Mouse (Mus musculus): ENCODE measurements at regions not wholly inside any gene's neighbourhood (a gene's known extent, or its start where the extent isn't known, plus 50 kb on each side); places are given as distances from the start of the nearest gene placed in this dataset.

DNA sequence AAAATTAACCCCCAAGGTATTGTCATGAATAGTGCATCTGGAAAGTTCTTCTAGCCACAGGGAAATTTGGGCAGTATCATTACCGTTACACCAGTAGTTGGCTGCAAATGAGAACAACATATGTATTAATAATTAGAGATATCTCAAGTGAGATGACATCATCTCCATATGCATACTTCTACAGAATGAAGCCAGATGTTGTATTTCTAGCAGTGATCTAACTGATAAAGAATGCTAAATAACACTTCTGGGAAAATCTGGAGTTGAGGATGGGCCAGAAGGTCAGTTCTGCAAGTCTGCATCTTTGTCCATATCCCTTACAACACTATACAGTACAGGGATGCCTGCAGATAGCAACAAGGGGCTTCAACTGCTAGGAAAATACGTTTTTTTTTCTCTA, 702.7 kb downstream of the Epm2a start:
- no peak for DNase-seq (ENCODE audit: low spot score in 2 of 2)

GRCm38 (mm10) chr10:12059728-12060127, 716.5 kb downstream of the Epm2a start:
- no peak for DNase-seq (ENCODE audit: low spot score in 2 of 2)

DNA sequence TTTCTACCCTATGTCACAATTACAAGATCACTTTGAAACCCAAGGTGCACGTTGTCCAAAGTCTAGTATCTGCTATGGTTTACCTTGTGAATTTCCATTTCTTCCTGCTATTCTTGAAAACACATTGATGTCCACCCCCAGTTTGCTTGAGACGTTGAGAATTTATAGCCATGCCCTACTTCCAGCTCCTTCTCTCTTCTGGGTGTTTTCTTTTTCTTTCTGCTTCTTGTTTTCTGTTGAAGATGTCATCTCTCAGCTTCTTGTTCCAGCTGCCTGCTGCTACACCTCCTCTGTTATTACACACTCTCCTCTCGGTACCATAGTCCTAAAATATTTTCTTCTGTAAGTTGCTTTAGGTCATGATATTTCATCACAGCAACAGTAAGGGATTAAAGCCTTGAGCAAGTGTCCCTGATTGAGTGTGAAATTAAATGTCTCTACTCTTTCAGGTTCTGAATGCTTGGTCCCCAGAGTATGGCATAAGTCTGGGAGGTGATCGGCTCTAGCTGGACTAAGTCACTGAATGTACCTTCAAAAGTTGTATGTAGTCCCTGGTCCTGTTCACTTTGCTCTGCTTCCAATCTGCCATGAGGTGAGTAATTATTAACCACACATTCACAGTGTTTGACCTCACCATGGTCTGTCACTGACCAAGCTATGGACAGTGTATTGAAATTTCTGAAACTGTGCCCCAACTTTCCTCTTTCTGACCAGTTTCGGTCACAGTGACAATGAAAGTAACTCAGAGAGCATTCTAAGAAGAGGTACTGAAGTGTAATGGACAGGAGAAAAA, 718.1 kb downstream of the Epm2a start:
- no peak for DNase-seq (ENCODE audit: low spot score in 2 of 2)

DNA sequence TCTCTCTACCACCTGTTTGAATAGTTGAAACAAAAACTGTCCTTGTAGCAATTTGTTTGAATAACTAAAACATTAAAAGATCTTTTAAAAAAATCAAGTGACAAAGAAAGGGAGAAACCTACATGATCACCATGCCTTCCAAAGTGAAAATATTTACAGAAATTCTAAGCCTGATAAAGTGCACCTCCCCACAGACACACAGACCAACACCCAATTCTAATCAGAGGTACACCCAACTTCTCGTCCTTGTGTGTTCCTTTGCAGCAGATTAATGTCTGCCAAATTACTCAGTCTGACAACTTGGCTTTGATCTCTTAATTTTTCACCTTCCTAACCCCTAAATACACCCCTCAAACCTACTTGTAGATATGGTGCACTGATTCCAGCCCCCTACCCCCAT, 719.1 kb downstream of the Epm2a start:
- no peak for DNase-seq (ENCODE audit: low spot score in 2 of 2)

DNA sequence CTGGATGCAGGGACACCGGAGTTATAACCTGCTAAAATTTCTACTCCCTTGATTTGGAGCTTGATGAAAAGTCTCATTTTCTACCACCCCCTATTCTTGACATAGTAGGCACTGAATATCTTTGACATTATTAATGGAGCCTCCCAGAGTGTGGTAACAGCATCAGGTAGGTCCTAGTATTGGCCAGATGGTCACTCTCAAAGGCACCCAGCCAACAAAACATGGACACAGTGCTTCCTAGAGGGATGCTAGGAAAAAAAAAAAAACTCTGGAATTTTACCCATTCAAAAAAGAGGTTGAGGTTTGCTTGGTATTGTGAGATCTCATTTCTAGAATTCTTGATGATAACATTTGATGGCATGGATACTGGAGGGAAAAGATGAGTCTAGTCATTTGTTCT, 740.8 kb downstream of the Epm2a start:
- DNase-seq (ENCODE audit: low spot score in 2 of 2): no peak

GRCm38 (mm10) chr10:12092521-12092920, 749.3 kb downstream of the Epm2a start:
- DNase-seq (ENCODE audit: low spot score in 2 of 2): no peak

DNA sequence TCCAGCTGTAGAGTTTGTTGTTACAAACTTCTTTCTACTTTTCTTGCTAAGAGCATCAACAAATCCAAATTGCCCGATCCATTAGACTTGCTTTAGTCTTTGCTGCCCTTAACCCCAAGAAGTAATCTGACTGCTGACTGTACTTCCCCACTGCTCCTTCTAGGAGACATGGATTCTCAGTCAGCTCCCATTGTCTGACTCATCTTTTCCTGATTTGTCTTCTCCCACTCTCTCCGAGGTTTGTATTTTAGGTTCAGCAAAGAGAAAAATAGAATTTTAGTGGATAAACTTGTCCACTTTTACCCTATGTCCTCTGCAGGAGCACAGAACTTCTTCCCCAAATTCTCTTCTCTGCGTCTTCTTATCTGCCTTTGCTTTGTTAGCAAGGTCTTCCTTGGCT, 753.5 kb downstream of the Epm2a start:
- no peak for DNase-seq (ENCODE audit: low spot score in 2 of 2)

- peak; percentile 2 to 10 for DNase-seq (ENCODE audit: low spot score in 2 of 2)
Measured at GRCm38 (mm10) chr10:12107001-12107418, 762.2 kb downstream of the Utrn start.

DNA sequence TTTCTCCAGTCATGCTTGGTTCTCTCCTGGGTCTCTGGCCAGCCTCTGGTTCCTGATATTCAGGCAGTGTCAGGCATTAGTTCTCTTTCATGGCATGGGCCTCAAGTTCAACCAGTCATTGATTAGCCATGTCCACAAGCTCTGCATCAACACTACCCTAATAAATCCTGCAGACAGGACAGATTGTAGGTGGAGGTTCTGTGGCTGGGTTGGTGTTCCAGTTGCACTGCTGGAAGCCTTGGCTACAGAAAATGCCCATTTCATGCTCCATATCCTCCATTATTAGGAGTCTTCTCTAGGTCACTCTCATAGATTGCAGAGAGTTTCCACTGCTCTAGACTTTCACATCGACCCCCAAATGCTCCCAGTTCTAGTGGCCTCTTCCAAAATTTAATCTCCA, 757.4 kb downstream of the Utrn start:
- no peak for DNase-seq (ENCODE audit: low spot score in 2 of 2)

DNA sequence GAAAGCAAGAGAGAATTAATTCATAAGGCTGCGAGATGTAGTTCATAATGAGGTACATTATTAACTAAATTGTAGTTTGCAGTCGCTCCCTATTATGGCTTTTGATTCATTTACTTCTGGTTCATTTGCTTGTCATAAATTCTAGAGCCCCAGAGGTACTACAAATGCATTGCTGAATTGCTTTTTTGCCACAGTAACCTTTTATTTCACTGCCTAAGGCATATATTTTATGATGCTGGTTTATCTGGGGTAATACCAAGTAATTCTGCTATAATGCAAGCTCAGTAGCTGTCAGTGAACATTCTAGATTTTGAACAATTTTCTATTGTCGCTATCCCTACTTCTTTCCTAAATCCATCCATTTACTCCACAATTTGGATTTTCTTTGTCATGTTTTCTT, 753.4 kb downstream of the Utrn start:
- DNase-seq (ENCODE audit: low spot score in 2 of 2): no peak

GRCm38 (mm10) chr10:12116662-12117303, 752.4 kb downstream of the Utrn start:
- no peak for DNase-seq (ENCODE audit: low spot score in 2 of 2)

DNA sequence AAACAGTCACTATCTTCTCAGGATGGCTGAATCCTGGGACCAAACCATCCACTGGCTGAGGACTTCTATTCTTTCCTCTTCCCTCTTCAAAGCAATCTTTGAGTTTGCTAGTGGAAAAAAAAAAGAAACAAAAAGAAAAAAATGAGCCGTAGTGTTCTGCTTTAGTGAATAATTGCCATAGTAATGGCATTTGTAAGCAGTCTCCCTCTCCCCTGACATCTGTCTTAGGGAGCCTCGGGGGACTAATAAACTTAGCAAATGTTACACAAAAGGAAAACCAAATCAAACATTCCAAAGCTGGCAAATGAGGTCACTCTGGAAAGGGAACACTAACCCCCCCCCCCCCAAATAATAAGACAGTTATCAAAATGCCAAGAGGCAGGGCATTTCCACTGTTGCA, 744.9 kb downstream of the Utrn start:
- DNase-seq (ENCODE audit: low spot score in 2 of 2): no peak

DNA sequence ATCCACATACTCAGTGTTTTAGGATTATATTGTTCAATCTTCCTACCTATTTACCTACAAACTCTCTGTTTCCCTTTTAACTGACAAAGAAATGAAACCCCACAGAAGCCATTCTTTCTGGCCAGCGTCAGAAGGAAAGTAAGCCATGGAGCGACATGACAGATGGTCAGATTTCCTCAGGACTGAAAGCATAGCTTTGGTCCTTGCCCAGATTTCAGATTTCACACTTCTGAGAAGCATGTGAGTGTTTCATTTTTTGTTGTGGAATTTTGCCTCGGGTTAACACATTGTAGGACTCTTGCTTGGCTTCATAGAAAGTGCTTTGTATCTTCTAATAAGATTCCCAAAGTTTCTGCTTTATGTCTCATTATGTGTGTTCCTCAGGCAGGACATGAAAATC, 739.7 kb downstream of the Utrn start:
- no peak for DNase-seq (ENCODE audit: low spot score in 2 of 2)

DNA sequence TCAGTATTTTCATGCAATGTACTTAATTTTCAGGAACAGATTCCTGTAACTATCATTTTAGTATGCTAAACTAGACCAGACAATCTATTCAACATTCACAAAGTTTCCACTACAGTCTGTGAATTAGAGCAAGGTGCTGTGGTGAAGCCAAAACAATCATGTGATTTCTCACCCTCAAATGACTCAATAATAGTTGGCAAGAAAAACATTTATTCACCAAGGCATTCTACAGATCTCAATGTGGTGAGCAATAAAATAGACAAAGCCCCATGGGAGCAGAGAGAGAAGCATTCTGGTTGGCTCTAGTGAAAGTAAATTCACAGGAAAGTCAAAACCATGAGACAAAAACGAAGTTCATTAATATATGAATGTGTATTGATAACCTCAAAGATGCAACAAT, 724.5 kb downstream of the Utrn start:
- DNase-seq (ENCODE audit: low spot score in 2 of 2): no peak

DNA sequence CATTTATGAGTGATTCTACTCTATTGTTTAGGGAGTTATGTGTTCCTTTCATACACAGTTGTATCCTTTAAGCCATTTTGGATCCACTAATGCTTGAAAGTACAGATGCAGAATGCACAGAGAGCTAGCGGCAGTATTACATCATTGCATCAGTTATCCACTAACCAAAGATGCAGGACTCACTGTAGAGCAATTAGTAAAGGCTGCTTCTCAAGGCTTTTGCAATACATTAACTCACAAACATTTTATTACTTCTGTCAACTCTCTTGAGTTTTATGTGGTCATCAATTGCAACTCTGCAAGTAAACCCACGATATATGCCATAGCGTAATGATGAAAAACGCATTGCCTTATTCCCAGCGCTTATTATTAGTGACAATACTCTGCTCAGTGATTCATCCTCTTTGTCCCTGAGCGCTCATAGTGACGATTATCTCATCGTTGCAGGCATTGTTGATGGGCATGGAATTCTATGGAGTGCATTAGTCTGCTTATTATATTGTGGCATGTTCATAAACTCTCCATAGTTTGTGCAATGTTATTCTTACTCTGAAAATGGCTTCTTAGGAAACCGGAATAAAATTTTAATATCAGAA, 722.1 kb downstream of the Utrn start:
- no peak for DNase-seq (ENCODE audit: low spot score in 2 of 2)

GRCm38 (mm10) chr10:12170243-12170642, 698.9 kb downstream of the Utrn start:
- peak in 1 of 2 experiments; percentile 20 for DNase-seq (ENCODE audit: low spot score in 2 of 2)

DNA sequence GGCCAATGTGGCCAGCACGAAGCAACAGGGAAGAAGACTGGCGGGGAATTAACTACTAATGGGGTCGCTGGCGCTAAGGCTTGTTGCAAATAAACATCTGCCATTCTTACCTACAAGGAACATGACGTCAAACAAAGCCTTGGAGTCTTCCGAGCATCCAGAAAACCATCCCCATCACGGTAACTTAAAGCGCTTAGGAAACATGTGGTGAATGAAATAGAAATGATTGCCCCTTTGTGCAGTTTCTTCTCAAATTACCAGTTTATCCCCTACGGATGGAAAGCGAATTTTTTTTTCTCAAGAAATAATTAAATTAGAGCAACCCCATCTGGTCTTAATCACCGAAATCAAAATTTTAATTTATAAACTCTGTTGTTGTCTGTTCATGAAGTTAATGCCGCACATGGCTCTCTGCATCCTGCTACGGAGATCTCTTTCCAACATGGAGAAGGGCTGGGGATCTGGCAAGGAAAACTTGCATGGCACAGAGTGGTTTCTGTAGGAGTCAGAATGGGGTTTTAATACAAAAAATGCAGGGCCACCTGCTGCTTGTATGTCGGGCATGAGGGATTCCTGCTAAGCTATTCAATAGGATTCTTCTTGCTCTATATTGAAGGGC, 694.9 kb downstream of the Utrn start:
- DNase-seq (ENCODE audit: low spot score in 2 of 2): peak in 1 of 2 experiments; percentile 64

- DNase-seq (ENCODE audit: low spot score in 2 of 2): no peak
Measured at GRCm38 (mm10) chr10:12175141-12175540, 694.0 kb downstream of the Utrn start.

GRCm38 (mm10) chr10:12177482-12177881, 691.7 kb downstream of the Utrn start:
- DNase-seq (ENCODE audit: low spot score in 2 of 2): no peak

DNA sequence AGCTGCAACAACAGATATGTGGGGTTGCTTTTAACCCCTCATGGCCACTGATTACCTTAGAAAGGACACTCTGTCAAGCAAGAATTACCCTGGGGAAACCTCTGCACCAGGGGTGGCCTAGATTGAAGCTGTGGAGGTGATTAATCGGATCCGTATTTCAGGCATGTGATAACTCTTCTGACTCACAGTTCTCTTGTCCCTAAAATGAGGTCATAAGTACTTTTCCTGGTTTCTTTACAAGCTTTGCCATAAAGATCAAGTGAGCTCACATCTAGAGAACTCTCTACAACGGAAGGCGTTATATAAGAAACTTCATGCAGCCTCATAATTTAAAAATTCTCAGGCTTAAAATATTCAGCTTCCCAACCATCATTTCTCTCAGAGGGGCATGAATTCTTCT, 688.2 kb downstream of the Utrn start:
- no peak for DNase-seq (ENCODE audit: low spot score in 2 of 2)

- DNase-seq (ENCODE audit: low spot score in 2 of 2): no peak
Measured at GRCm38 (mm10) chr10:12186918-12187639, 682.1 kb downstream of the Utrn start.

All from layer of hippocampus, postnatal 14 days (tissue).